Mouse (Mus musculus) limb, embryonic 11.5 days (tissue): ENCODE data around the gene Gucy1b2. TPM values are rescaled to one million over a fixed set of nuclear protein-coding genes. Genes with fewer than 3 reads are reported as not detected.

ENCODE experiments used
- ATAC-seq: fragments of 200-750 bp; cut with Nextera tagmentation; 2 replicates; pipeline ENCODE4 v1.8.0; 2017; ENCODE audit warnings: low read depth; ENCODE audit not compliant: insufficient number of reproducible peaks, low FRiP score, low TSS enrichment
- DNase-seq: peaks from one replicate; pipeline ENCODE4 v3.0.0-alpha.2; 2015; ENCODE audit warnings: low spot score
- H3K27ac ChIP-seq: fragments of 300-500 bp; sonication (generic); replicated peaks from 2 replicates; pipeline ENCODE4 v1.5.1; 2014; ENCODE audit warnings: low read depth, mild to moderate bottlenecking, low read length
- H3K27me3 ChIP-seq: fragments of 300-500 bp; sonication (generic); 2 replicates; pipeline ENCODE4 v1.6.1; 2014; ENCODE audit warnings: mild to moderate bottlenecking, low read length, mixed read lengths; ENCODE audit not compliant: control insufficient read depth, insufficient read depth
- H3K36me3 ChIP-seq: fragments of 300-500 bp; sonication (generic); 2 replicates; pipeline ENCODE4 v1.6.1; 2014; ENCODE audit warnings: mild to moderate bottlenecking, low read length, moderate library complexity, mixed read lengths; ENCODE audit not compliant: control insufficient read depth, insufficient read depth
- H3K4me1 ChIP-seq: fragments of 300-500 bp; sonication (generic); 2 replicates; pipeline ENCODE4 v1.6.1; 2014; ENCODE audit warnings: low read length, mixed read lengths; ENCODE audit not compliant: control insufficient read depth, insufficient read depth
- H3K4me2 ChIP-seq: fragments of 300-500 bp; sonication (generic); 2 replicates; pipeline ENCODE4 v1.6.1; 2014; ENCODE audit warnings: low read depth, mild to moderate bottlenecking, moderate library complexity; ENCODE audit not compliant: severe bottlenecking
- H3K4me3 ChIP-seq: fragments of 300-500 bp; sonication (generic); 2 replicates; pipeline ENCODE4 v1.5.1; 2014; ENCODE audit warnings: low read depth, low read length
- H3K9ac ChIP-seq: fragments of 300-500 bp; sonication (generic); 2 replicates; pipeline ENCODE4 v1.6.1; 2014; ENCODE audit warnings: mild to moderate bottlenecking, low read length
- H3K9me3 ChIP-seq: fragments of 300-500 bp; sonication (generic); 2 replicates; pipeline ENCODE4 v1.6.1; 2016; ENCODE audit warnings: low read length; ENCODE audit not compliant: control insufficient read depth
- WGBS: fragments of 180-500 bp; shearing (Covaris S2); extraction: QIAGEN DNeasy Blood & Tissue Kit; methylation state at CpG from one replicate; pipeline ENCODE4 v1.1.7; 2014; 5-methylcytosine and 5-hydroxymethylcytosine counted together
- polyA plus RNA-seq: library from polyadenylated mRNA; unstranded; fragments of >200 nt; fragmentation: Nextera tagmentation; extraction: Ambion mirVana; gene quantifications from 2 replicates; pipeline ENCODE4 v1.2.1, GENCODE M21; 2014

Gucy1b2 gene
- polyA plus RNA-seq, 1 experiment from 2014 or later = 0.05 TPM

DNA sequence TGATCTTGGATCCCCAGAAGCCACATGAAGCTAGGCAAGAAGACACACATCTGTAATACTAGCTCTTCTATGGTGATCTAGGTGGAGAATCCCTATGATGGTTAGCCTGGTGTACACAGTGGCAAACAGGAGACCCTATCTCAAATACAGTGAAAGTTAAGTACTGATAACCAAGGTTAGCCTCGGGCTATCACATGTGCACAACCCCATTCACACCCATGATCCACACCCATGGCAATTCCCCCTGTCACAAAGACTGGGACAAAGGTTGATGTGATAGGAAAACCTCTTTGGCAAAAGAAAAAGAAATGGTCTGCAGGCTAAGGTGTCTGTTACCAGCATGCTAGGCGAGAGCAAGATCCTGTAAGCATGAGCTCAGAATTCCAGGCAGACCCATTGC, 16.0 kb upstream of the Gucy1b2 start:
- Histone ChIP-seq H3K4me1 (no peaks in the 10 kb centered on the region), H3K9ac (no peak overlapping the region), H3K4me3 (no peak overlapping the region), H3K27me3 (no peaks in the 10 kb centered on the region), H3K27ac (no peak overlapping the region), H3K4me2 (no peak overlapping the region), H3K9me3 (no peaks in the 10 kb centered on the region), H3K36me3 (no peaks in the 10 kb centered on the region)
- 73% methylated on average over 2 of the region's 2 CpGs for WGBS
- DNase-seq = no peak
- ATAC-seq = no peak

DNA sequence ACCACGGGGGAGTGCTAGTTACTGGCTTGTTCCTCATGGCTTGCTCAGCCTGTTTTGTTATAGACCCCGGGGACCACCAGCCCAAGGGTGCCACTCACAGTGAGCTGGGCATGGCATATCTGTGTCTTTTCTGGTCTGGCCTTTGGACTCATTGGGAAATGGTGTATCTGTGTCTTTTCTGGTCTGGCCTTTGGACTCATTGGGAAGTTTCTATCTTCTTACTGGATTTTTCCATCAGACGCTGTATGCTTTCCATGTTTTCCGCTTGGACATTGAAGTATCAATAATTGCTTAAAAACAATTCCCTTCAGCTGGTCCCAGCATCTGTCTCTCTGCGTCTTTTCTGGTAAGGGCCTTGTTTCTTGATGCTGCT, 12.7 kb upstream of the Gucy1b2 start:
- no peaks in the 10 kb centered on the region for H3K4me1 ChIP-seq
- H3K4me3 ChIP-seq = no peak overlapping the region
- no peak overlapping the region for H3K27ac ChIP-seq
- H3K27me3 ChIP-seq = 0 out of 2 replicates have a peak, but pooled peaks cover 2% of the 10 kb centered on the region
- DNase-seq (no peak), ATAC-seq (no peak)
- WGBS = 93% methylated on average over 5 of the region's 5 CpGs
- H3K9me3 ChIP-seq = no peaks in the 10 kb centered on the region
- no peak overlapping the region for H3K4me2 ChIP-seq
- H3K9ac ChIP-seq = no peak overlapping the region
- no peaks in the 10 kb centered on the region for H3K36me3 ChIP-seq

DNA sequence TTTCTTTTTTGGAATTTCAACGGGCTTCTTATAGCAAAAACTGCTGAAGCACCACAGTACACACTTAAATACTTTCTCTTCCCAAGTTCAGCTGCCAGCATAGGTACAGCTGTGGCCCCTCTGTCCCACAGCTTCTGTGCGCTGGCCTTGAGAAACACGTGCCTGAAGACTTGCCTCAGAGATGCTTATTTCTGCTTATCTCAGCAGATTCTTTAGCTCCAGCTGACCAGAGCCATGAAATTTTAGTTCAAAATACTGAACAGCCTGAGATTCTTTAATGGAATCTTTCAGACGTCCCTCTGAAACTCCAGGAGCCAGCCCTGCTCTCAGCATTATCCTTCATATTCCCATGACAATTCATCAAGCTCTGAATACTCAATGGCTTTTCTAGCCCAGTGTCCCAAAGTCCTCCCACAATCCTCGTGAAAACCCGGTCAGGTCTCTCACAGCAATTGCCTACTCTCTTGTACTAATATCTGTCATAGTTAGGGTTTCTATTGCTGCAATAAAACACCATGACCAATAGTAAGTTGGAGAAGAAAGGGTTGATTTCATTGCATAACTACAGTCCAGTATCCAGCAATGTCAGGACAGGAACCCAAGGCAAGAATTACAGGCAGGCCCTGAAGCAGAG, 12.1 kb upstream of the Gucy1b2 start:
- H3K27me3 ChIP-seq = peaks cover 2% of the 10 kb centered on the region; the same call in 1 of the 2 replicates

DNA sequence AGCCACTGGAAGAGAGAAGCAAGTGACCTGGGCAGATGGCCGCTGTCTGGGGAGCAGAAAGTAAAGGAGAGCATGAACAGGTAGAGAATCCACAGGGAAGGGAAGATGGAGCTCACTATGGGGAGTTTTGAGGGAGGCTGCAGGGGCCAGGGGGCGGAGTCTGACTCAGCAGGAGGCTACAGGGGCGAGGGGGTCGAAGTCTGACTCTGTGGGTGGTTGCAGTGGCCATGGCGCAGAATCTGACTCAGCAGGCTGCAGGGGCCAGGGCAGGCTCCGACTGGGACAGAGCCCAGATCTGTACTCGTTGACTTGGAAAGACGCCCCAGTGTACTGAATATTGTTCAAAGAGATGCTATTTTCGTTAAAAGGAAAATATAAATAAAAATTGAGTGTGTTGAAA, 8.9 kb upstream of the Gucy1b2 start:
- no peak overlapping the region for H3K4me3 ChIP-seq
- H3K9me3 ChIP-seq = no peaks in the 10 kb centered on the region
- H3K4me2 ChIP-seq = peak overlapping the region; percentile 13; the same call in 1 of the 2 replicates
- H3K4me1 ChIP-seq = no peaks in the 10 kb centered on the region
- ATAC-seq (no peak), DNase-seq (peak; percentile 32)
- no peak overlapping the region for H3K27ac ChIP-seq
- H3K36me3 ChIP-seq = no peaks in the 10 kb centered on the region
- WGBS = 25% methylated on average over 9 of the region's 9 CpGs
- peaks cover 2% of the 10 kb centered on the region; the same call in 1 of the 2 replicates for H3K27me3 ChIP-seq
- no peak overlapping the region for H3K9ac ChIP-seq

More for the DNA sequence above, 12.1 kb upstream of the Gucy1b2 start:
- Histone ChIP-seq H3K27ac (no peak overlapping the region), H3K9ac (no peak overlapping the region), H3K9me3 (no peaks in the 10 kb centered on the region), H3K4me2 (no peak overlapping the region), H3K4me1 (no peaks in the 10 kb centered on the region), H3K4me3 (no peak overlapping the region), H3K36me3 (no peaks in the 10 kb centered on the region)
- ATAC-seq (no peak), DNase-seq (no peak)
- WGBS = 78% methylated on average over 6 of the region's 6 CpGs

DNA sequence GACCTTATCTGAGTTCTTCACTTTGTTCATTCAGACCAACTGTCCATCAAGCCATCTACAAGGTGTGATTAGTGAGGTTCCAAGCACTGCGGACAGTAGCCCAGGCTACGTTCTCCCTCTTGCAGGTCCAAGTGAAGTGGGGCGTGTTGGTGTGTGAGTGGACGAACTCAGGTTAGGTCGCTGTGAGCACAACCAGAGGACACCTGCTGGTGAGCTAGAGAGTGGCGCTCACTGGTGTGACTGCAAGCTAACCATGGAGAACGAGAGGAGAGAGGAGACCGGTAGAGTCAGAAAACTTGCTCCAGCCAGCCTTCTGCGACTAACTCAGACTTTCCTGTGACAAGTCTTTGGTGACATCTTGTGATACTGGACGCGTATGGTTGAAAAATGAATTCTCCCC, 3.5 kb upstream of the Gucy1b2 start:
- peaks cover 2% of the 10 kb centered on the region; the same call in 1 of the 2 replicates for H3K27me3 ChIP-seq
- no peak overlapping the region for H3K4me2 ChIP-seq
- ATAC-seq (no peak), DNase-seq (no peak)
- no peak overlapping the region for H3K27ac ChIP-seq
- H3K4me3 ChIP-seq = no peak overlapping the region
- H3K9ac ChIP-seq = no peak overlapping the region
- WGBS = 68% methylated on average over 11 of the region's 11 CpGs
- no peaks in the 10 kb centered on the region for H3K9me3 ChIP-seq
- H3K4me1 ChIP-seq = no peaks in the 10 kb centered on the region
- H3K36me3 ChIP-seq = no peaks in the 10 kb centered on the region

DNA sequence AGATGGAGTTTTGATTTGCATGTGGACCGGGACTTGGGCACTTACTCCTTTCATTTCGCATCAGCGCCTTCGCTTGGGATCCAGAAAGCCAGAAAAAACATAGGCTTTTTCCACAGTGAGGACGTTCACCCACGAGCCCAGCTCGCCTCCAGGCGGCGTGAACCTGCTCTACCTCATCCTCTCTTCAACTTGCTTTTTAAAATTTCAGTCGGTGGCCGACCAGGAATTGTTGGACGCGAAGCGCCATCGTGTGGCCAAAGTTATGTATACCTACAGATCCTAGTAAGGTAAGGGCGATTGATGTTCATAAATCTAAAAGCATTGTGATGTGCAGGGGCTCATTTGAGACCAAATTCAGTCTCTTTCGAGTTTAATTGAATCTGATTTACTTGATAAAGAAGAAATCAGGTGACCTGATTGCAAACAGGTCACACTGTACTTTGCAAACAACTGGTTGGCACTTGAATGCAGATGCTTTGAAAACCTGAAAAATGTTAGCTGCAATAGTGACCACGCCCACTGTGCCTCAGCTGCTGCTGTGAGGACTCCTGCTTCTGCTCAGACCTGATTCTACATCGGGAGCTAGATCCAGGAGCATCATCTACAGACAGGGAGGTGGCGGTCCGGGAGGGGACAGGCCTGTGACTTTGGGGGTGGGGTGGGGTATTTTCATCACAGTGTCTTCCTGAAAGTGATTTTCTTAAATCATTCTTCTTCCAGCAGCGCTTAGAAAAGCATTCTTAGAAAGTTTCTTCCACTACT, 1.5 kb upstream of the Gucy1b2 start:
- WGBS = 22% methylated on average over 22 of the region's 22 CpGs
- H3K9me3 ChIP-seq = no peaks in the 10 kb centered on the region
- H3K27ac ChIP-seq = no peak overlapping the region
- H3K4me3 ChIP-seq = no peak overlapping the region
- H3K4me1 ChIP-seq = no peaks in the 10 kb centered on the region
- H3K27me3 ChIP-seq = 0 out of 2 replicates have a peak, but pooled peaks cover 2% of the 10 kb centered on the region
- no peaks in the 10 kb centered on the region for H3K36me3 ChIP-seq
- no peak overlapping the region for H3K4me2 ChIP-seq
- peak; percentile 92 for DNase-seq
- H3K9ac ChIP-seq = no peak overlapping the region
- no peak for ATAC-seq

DNA sequence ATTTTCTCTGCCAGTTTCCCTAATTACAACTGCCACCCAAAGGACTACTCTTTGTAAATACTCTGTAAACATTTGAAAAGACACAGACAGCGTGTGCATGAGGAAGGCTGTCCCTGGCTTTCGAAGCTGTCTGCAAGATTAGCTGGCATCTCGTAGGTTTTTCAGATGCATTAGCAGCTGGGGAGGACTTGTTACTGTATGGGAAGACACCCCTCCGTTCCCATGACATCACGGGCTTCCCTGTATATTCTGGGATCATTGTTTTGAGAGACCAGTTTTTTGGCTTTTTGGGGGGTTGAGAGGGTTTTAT, 564 bp downstream of the Gucy1b2 start:
- Histone ChIP-seq H3K4me2 (no peak overlapping the region), H3K4me1 (no peaks in the 10 kb centered on the region), H3K4me3 (no peak overlapping the region), H3K27me3 (0 out of 2 replicates have a peak, but pooled peaks cover 2% of the 10 kb centered on the region), H3K27ac (no peak overlapping the region), H3K9me3 (no peaks in the 10 kb centered on the region), H3K36me3 (no peaks in the 10 kb centered on the region), H3K9ac (no peak overlapping the region)
- 74% methylated on average over 5 of the region's 5 CpGs for WGBS
- DNase-seq (no peak), ATAC-seq (no peak)

DNA sequence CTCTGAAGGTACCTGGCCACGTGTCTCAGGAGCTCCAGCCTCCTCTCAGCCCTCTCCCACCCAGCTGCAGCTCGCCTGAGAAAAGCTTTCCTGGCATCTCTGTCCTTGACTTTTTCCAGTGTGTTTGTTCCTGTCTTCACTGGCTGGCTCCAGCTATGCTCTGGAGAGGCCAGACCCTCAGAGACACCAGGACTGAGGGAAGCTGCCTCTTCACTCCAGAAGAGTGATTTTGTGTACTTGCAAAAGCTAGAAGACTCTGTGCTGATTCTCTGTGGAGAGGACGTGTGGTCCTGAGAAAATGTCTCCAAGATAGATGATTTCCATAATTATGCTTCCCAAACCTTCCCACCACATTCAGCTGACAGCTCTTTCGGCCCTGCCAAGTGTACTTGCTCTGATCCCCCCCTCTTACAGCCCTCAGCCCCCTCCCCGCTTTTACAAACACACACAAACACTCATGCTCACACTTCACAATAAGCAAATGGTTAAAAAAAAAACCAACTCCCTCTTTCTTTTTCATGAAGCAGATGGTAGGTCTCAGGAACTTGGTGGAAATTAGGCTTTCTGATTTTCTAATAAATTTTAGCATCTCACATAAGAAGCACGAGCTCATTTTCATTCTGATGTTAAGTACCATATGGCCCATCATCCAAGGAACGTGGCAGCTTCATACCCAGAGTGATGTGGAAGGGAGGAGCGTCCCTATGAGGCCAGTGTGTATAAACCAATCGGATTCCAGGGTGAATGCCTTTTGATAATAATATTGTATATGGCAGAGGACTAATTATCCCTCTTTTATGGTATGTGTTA, 1.1 kb downstream of the Gucy1b2 start:
- 62% methylated on average over 9 of the region's 9 CpGs for WGBS
- Histone ChIP-seq H3K4me1 (no peaks in the 10 kb centered on the region), H3K4me3 (no peak overlapping the region), H3K27ac (no peak overlapping the region), H3K27me3 (0 out of 2 replicates have a peak, but pooled peaks cover 2% of the 10 kb centered on the region), H3K36me3 (no peaks in the 10 kb centered on the region), H3K9me3 (no peaks in the 10 kb centered on the region), H3K9ac (no peak overlapping the region), H3K4me2 (no peak overlapping the region)
- DNase-seq (no peak), ATAC-seq (no peak)
